Mouse (Mus musculus) kidney, embryonic 15.5 days (tissue): ENCODE results near the gene Pdgfra. TPM values are rescaled to one million over a fixed set of nuclear protein-coding genes. Genes with fewer than 3 reads are reported as not detected.

Experiments used
- ATAC-seq: fragments of 200-750 bp; cut with Nextera tagmentation; replicated peaks from 2 replicates; pipeline ENCODE4 v1.8.0; 2017; ENCODE audit warnings: moderate TSS enrichment; ENCODE audit not compliant: low FRiP score
- H3K27ac ChIP-seq: fragments of 300-500 bp; sonication (generic); 2 replicates; pipeline ENCODE4 v1.5.1; 2015; ENCODE audit warnings: mild to moderate bottlenecking, inconsistent platforms
- H3K27me3 ChIP-seq: fragments of 300-500 bp; sonication (generic); 2 replicates; pipeline ENCODE4 v1.6.1; 2015; ENCODE audit warnings: inconsistent platforms
- H3K36me3 ChIP-seq: fragments of 300-500 bp; sonication (generic); 2 replicates; pipeline ENCODE4 v1.6.1; 2015; ENCODE audit warnings: inconsistent platforms
- H3K4me1 ChIP-seq: fragments of 300-500 bp; sonication (generic); 2 replicates; pipeline ENCODE4 v1.6.1; 2015; ENCODE audit warnings: inconsistent platforms
- H3K4me2 ChIP-seq: fragments of 300-500 bp; sonication (generic); 2 replicates; pipeline ENCODE4 v1.6.1; 2015; ENCODE audit warnings: moderate library complexity, mild to moderate bottlenecking, inconsistent platforms
- H3K4me3 ChIP-seq: fragments of 300-500 bp; sonication (generic); replicated peaks from 2 replicates; pipeline ENCODE4 v1.5.1; 2015; ENCODE audit warnings: mild to moderate bottlenecking, inconsistent platforms
- H3K9ac ChIP-seq: fragments of 300-500 bp; sonication (generic); 2 replicates; pipeline ENCODE4 v1.6.1; 2015; ENCODE audit warnings: mild to moderate bottlenecking, inconsistent platforms
- H3K9me3 ChIP-seq: fragments of 300-500 bp; sonication (generic); replicated peaks from 2 replicates; pipeline ENCODE4 v1.6.1; 2016; ENCODE audit warnings: inconsistent platforms
- WGBS: fragments of 180-500 bp; shearing (Covaris S2); methylation state at CpG from one replicate; pipeline ENCODE4 v1.1.7; 2015; ENCODE audit warnings: mixed read lengths; 5-methylcytosine and 5-hydroxymethylcytosine counted together
- microRNA-seq: library from miRNA; unstranded; fragments of <30 nt; microRNA quantifications from one replicate; pipeline ENCODE4, GENCODE M21; 2016
- polyA plus RNA-seq: library from polyadenylated mRNA; unstranded; fragments of >200 nt; fragmentation: Nextera tagmentation; extraction: Ambion mirVana; gene quantifications from 2 replicates; pipeline ENCODE4 v1.2.1, GENCODE M21; 2015

Gene Pdgfra
- polyA plus RNA-seq, 1 experiment from 2014 or later, result 47.3 TPM

DNA sequence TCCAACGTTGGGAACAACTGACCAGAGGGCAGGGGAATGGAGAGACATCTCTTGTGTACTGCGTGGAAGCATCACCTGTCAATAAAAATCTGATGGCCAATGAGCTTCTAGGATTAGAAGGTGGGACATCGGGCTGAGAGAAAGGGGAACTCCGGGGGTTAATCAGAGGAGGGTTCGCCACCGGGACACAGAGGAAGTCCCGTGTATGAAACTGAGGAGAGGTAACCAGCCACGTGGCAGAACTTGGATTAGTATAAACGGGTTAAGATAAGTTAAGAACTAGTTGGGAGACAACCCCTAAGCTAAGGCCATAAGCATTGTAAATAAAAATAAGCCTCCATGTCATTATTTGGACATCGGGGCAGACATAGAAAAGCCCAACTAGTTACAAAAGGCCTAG, 69.5 kb downstream of the Pdgfra start:
- WGBS, result 81% methylated on average over 10 of the region's 10 CpGs
- no peak for ATAC-seq
- H3K4me2 ChIP-seq, result no peak overlapping the region
- no peak overlapping the region for H3K4me3 ChIP-seq
- H3K36me3 ChIP-seq, result no peaks in the 10 kb centered on the region
- no peaks in the 10 kb centered on the region for H3K4me1 ChIP-seq
- H3K27me3 ChIP-seq, result no peaks in the 10 kb centered on the region
- H3K9ac ChIP-seq, result no peak overlapping the region
- no peak overlapping the region for H3K27ac ChIP-seq
- no peaks in the 10 kb centered on the region for H3K9me3 ChIP-seq

DNA sequence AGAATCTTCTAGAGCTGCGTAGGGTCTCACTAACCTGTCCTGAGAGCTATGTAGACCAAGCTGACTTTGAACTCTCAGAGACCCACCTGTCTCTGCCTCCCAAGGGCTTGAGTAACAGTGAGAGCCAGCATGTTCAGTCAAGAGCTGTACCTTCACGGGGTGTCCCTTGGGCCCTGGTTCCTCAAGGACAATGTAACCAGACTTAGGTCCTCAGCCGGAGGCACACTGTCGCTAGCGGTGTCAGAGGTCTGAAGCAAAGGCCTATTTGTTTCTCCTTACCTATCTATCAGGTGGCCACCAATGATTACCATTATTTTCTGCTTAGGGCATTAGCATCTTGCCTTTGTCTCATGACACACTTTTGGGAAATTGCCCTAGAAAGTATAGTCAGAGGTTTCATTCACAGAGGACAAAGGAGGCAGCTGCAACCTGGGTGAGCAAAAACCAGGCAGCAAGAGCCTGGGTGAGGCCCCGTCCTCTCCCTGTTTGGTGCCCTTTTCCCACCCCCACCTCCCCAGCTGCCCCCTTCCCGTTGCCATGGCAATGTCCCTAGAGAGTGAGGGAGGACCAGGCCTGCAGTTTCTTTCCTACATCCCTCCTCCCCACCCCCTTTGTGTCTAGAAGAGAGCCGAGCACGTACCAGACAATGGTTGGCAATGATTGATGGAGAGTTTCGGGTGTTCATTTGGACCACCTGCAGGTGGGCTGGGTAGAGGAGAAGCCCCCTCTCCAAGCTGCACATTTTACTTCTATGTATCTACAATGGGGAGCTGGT, 70.6 kb downstream of the Pdgfra start:
- H3K27ac ChIP-seq, result no peak overlapping the region
- H3K4me2 ChIP-seq, result no peak overlapping the region
- no peaks in the 10 kb centered on the region for H3K27me3 ChIP-seq
- no peak overlapping the region for H3K9ac ChIP-seq
- no peak overlapping the region for H3K4me3 ChIP-seq
- no peaks in the 10 kb centered on the region for H3K36me3 ChIP-seq
- no peaks in the 10 kb centered on the region for H3K4me1 ChIP-seq
- WGBS, result 73% methylated on average over 10 of the region's 10 CpGs
- no peaks in the 10 kb centered on the region for H3K9me3 ChIP-seq
- no peak for ATAC-seq

DNA sequence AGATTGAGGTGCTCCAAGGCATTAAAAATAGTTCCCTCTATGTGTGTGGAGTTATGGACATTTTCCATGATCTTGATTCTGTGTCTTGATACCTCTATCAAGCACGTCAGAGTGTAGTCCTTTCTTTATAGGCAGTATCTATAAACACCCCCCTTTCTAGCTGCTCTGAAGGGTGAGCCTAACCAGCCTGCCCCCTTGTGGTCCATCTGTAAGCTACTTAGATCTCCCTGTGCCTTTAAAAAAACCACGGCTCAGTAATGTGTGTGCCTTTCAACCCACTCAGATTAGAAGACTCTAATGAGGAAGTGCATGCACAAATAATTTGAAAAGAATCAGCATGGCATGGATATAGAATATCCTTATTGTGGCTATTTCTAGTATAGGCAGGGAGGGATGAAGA, 86.3 kb downstream of the Pdgfra start:
- no peak overlapping the region for H3K27ac ChIP-seq
- 40% methylated on average over 2 of the region's 2 CpGs for WGBS

DNA sequence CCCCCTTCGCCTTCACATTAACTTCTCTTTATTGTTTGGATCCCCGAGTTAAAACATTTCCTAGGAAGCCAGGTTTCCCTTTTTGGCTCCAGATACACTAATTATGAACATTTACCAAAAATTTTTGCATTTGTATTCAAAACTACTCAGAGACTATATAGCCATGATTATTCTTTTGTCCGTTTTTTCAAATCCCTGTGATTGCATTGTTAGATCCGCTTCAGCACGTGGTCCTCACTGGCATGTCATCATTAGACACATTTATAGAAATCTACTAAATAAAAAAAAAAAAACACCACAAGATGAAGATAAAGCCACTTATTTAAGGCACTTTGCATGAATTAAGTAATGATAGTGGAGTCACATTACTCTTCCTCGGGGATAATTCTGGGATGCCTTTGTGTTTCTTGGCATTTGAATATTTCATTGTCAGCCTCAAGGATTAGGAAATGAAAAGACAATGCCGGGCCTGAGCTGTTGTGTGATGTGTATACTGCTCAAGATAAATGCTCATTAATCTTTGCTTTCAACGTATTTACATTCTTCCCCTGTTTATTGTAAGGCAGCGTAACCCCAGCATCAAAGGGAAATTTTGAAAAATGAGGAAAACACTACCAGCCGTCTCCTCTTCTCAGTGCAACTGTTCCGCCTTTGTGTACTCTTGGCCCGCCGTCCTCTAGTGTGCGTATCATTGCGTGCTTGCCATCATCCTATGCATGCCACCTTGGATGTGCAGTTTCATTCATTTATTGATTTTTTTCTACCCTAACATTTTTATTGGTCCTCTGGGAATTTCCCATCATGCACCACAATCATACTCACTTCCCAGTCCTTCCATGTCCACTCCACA, 87.1 kb downstream of the Pdgfra start:
- H3K27me3 ChIP-seq, result no peaks in the 10 kb centered on the region
- no peaks in the 10 kb centered on the region for H3K9me3 ChIP-seq
- ATAC-seq, result no peak
- H3K4me3 ChIP-seq, result no peak overlapping the region
- no peaks in the 10 kb centered on the region for H3K36me3 ChIP-seq
- no peaks in the 10 kb centered on the region for H3K4me1 ChIP-seq
- no peak overlapping the region for H3K9ac ChIP-seq
- no peak overlapping the region for H3K4me2 ChIP-seq
- H3K27ac ChIP-seq, result no peak overlapping the region
- 80% methylated on average over 15 of the region's 15 CpGs for WGBS

More for the DNA sequence above, 86.3 kb downstream of the Pdgfra start:
- Histone ChIP-seq H3K4me3 (no peak overlapping the region), H3K36me3 (no peaks in the 10 kb centered on the region), H3K4me2 (no peak overlapping the region), H3K9ac (no peak overlapping the region), H3K27me3 (no peaks in the 10 kb centered on the region), H3K9me3 (no peaks in the 10 kb centered on the region), H3K4me1 (no peaks in the 10 kb centered on the region)
- ATAC-seq, result no peak

DNA sequence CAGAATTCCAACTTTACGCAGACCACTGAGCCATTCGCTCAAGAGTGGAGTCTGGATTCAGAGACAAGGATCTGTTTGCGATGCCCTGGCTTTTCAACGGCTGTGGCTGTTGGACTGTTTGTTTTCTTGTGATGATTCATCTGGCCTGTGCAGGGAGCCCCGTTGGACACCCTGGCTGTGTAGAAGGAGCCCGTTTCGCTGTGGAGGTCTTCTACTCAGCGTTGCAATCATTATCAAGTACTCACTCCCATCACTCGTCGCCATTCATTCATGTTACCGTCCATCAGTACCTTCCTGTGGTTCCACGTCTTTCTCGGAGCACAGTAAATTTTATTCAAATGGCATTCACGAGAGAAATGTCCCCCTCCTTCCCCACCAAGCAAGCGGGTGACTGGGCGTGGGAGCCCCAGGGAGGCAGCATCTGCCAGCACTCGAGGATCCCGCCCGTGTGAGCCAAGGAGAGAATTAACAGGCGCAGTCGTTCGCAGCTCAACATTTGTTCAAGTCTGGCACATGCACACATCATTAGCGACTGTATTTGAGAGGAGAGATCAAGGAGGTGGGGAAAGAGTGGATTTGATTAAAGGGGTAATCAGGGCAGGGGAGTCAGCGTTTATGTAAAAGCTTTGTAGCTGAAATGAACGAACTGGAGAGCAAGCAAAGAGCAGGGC, 95.1 kb downstream of the Pdgfra start:
- Histone ChIP-seq H3K27ac (no peak overlapping the region), H3K36me3 (no peaks in the 10 kb centered on the region), H3K4me2 (no peak overlapping the region), H3K4me3 (no peak overlapping the region), H3K27me3 (no peaks in the 10 kb centered on the region), H3K9ac (no peak overlapping the region), H3K9me3 (no peaks in the 10 kb centered on the region), H3K4me1 (no peaks in the 10 kb centered on the region)
- ATAC-seq, result no peak
- 42% methylated on average over 25 of the region's 25 CpGs for WGBS

Small RNA genes within 50 kb of the gene (microRNA-seq; reads per million reads assigned to microRNA genes)
- 1.2 reads per million for gene Mir7025

Other genes with a start within 250 kb of the Pdgfra start
- 27.1 and 28.8 TPM in 2 replicates for gene Chic2, start 107.5 kb upstream of the Pdgfra start, polyA plus RNA-seq
- gene Gsx2, start 76.7 kb upstream of the Pdgfra start, polyA plus RNA-seq, result not detected in 2 replicates